Mouse (Mus musculus) megakaryocyte, embryonic 14.5 days (primary cell): Measurements from ENCODE around the gene Kcnk13.

ENCODE experiments used
- FLI1 ChIP-seq: IDR thresholded peaks from 2 replicates; pipeline ENCODE4 v1.6.1; 2012; ENCODE audit warnings: low read length, inconsistent platforms, mixed read lengths
- GATA1 ChIP-seq: IDR thresholded peaks from 3 replicates; pipeline ENCODE4 v1.6.1; 2012; ENCODE audit warnings: mixed read lengths, low read length, inconsistent platforms, borderline replicate concordance

DNA sequence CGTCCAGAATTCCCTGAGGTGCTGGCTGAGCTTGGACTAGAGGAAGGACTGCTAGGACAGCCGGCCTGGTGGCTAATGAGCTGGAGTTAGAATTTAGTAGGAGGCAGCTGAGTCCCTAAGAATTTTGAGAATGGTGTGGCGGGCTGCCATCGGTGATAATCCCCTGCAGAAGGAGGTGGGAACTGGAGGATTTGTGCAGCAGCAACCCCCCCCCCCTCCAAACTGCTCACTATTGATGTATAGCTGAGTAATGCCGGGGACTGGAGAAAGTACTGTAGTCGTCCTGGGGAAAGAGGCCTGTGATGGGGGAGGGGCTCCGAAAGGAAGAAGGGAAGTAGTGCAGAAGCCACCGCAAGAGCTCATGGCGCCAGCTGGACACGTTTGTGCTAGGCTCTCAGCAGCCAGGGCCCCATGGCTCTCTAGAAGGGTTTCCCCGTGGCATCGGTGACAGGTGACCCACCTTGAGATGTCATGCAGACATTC, 2.6 kb downstream of the Kcnk13 start:
- TF ChIP-seq GATA1 (no peak), FLI1 (no peak)
